Mouse (Mus musculus): ENCODE data around the gene Itpr2. TPM values are rescaled to one million over a fixed set of nuclear protein-coding genes. Genes with fewer than 3 reads are reported as not detected.

Itpr2 gene
- polyA plus RNA-seq, 1 experiment from 2014 or later: 5.3 TPM

Other genes starting within 250 kb of the Itpr2 start
- 126 TPM in 2 replicates for gene Fgfr1op2, start 75.0 kb upstream of the Itpr2 start, polyA plus RNA-seq (2014; fragmentation: Nextera tagmentation; extraction: Ambion mirVana)
- 69.9 and 74.3 TPM in 2 replicates for gene Ints13, start 75.6 kb upstream of the Itpr2 start, polyA plus RNA-seq (2014; fragmentation: Nextera tagmentation; extraction: Ambion mirVana)
- 97.2 and 112 TPM in 2 replicates for gene Med21, start 140.3 kb upstream of the Itpr2 start, polyA plus RNA-seq (2014; fragmentation: Nextera tagmentation; extraction: Ambion mirVana)
- 47.7 and 57.1 TPM in 2 replicates for gene Tm7sf3, start 140.6 kb upstream of the Itpr2 start, polyA plus RNA-seq (2014; fragmentation: Nextera tagmentation; extraction: Ambion mirVana)
- 8.5 and 10.8 TPM in 2 replicates for gene Stk38l, start 222.8 kb upstream of the Itpr2 start, polyA plus RNA-seq (2014; fragmentation: Nextera tagmentation; extraction: Ambion mirVana)